Mouse (Mus musculus) right cerebral cortex, postnatal 14 days (tissue): ENCODE results near the gene Mcrip2.

ENCODE experiments used
- DNase-seq: peaks from one replicate; pipeline ENCODE4 v3.0.0; 2022

The Mcrip2 gene

GRCm38 (mm10) chr17:25833291-25833663, 35.3 kb downstream of the Mcrip2 start, which contains the start of gene Stub1:
TSS of gene Stub1 (minus strand) at chr17:25833404.
- DNase-seq, result peak; percentile 83

GRCm38 (mm10) chr17:25832436-25833290, 35.9 kb downstream of the Mcrip2 start:
- DNase-seq, result peak; percentile 97

GRCm38 (mm10) chr17:25831451-25832281, 36.9 kb downstream of the Mcrip2 start:
- DNase-seq, result peak; percentile 58

- no peak for DNase-seq
Observed at GRCm38 (mm10) chr17:25830806-25831431, 37.6 kb downstream of the Mcrip2 start.

- no peak for DNase-seq
Observed at GRCm38 (mm10) chr17:25830200-25830753, 38.3 kb downstream of the Mcrip2 start.

- no peak for DNase-seq
Observed at GRCm38 (mm10) chr17:25829558-25830017, 39.0 kb downstream of the Mcrip2 start.

- DNase-seq, result peak; percentile 86
Observed at GRCm38 (mm10) chr17:25828712-25829557, 39.6 kb downstream of the Mcrip2 start, which contains the start of gene Jmjd8. TSS of gene Jmjd8 (plus strand) at chr17:25828867.

GRCm38 (mm10) chr17:25828223-25828594, 40.4 kb downstream of the Mcrip2 start:
- DNase-seq, result no peak

GRCm38 (mm10) chr17:25827546-25828222, 40.9 kb downstream of the Mcrip2 start:
- no peak for DNase-seq

- no peak for DNase-seq
Observed at GRCm38 (mm10) chr17:25827011-25827410, 41.6 kb downstream of the Mcrip2 start.

- DNase-seq, result no peak
Observed at GRCm38 (mm10) chr17:25825984-25826570, 42.5 kb downstream of the Mcrip2 start.

GRCm38 (mm10) chr17:25825311-25825710, 43.3 kb downstream of the Mcrip2 start:
- DNase-seq, result no peak

- DNase-seq, result no peak
Observed at GRCm38 (mm10) chr17:25824362-25825142, 44.0 kb downstream of the Mcrip2 start.

- peak; percentile 59 for DNase-seq
Observed at GRCm38 (mm10) chr17:25823452-25823851, 45.1 kb downstream of the Mcrip2 start, which contains the start of gene Wdr24. TSS of gene Wdr24 (plus strand) at chr17:25823627.

- no peak for DNase-seq
Observed at GRCm38 (mm10) chr17:25818851-25819780, 49.4 kb downstream of the Mcrip2 start.

GRCm38 (mm10) chr17:25817662-25818061, 50.9 kb downstream of the Mcrip2 start:
- no peak for DNase-seq
